Mouse (Mus musculus): ENCODE data around the gene Angptl4. TPM values are rescaled to one million over a fixed set of nuclear protein-coding genes. Genes with fewer than 3 reads are reported as not detected.

The Angptl4 gene
- polyA plus RNA-seq (2012; rRNA removed; ENCODE audit: low replicate concordance): 131 and 603 TPM in 2 replicates

DNA sequence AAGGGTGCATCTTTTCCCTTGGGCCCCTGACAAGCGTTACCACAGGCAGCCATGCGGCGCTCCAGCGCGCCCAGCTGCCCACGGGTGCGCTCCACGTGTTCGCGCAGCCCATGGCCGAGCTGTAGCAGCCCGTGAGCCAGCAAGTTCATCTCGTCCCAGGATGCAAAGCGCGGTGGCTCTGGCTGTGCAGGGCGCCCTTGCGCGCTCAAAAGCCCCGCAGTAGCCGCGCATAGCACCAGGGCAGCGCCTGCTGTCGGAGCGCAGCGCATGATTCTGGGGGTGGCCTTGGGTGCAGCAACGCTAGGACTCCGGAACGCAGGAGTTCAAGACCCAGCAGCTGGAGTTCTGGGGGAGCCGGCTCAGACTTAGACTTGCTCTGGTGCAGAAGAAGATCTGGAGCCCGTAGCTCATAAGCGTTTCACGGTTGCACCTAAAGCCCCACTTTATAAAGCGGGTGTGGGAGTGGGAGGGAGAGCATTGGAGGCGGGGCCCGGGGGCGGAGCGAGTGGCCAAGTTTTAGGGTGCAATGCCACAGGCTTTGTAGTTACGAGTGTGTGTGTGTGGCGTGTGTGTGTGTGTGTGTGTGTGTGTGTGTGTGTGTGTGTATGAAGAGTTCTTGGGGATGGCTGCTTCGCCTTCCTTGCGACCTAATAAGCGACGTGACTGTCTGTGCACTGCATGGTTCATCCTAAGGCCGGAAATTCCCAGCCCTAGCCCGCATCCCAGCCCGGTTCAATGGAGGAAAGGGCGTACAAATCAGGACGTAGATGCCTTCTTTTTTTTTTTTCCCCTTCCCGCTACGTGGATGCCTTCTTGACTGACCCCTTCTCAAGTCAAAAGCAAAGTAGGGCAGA, at the start of gene Angptl4:
Angptl4 (minus strand) TSS at position 707 of the 854 bp plus-strand sequence.

GRCm38 (mm10) chr17:33824084-33824996, 42.7 kb upstream of the Angptl4 start, which contains the start of the genes Rps28 and Ndufa7:
Rps28 (minus strand) TSS chr17:33824562.
Ndufa7 (plus strand) TSS chr17:33824572.

GRCm38 (mm10) chr17:33810334-33811141, 28.9 kb upstream of the Angptl4 start, which contains the start of gene Kank3:
Kank3 (plus strand) TSS chr17:33810519.

GRCm38 (mm10) chr17:33760255-33761165, 21.1 kb downstream of the Angptl4 start, which contains the start of gene Rab11b:
Rab11b (minus strand) TSS chr17:33760530.

Other genes with a start within 250 kb of the Angptl4 start
- gene Myo1f, start 226.1 kb downstream of the Angptl4 start, polyA plus RNA-seq (2012; rRNA removed; ENCODE audit: low replicate concordance): 9.9 and 15.9 TPM in 2 replicates
- 60.5 and 86.8 TPM in 2 replicates for gene Zfp414, start 152.7 kb downstream of the Angptl4 start, polyA plus RNA-seq (2012; rRNA removed; ENCODE audit: low replicate concordance)
- gene Pram1, start 143.8 kb downstream of the Angptl4 start, polyA plus RNA-seq (2012; rRNA removed; ENCODE audit: low replicate concordance): 0.62 and 1.7 TPM in 2 replicates
- gene Hnrnpm, start 95.0 kb downstream of the Angptl4 start, polyA plus RNA-seq (2012; rRNA removed; ENCODE audit: low replicate concordance): 49.4 and 85.8 TPM in 2 replicates
- 134 and 205 TPM in 2 replicates for gene March2, start 63.2 kb downstream of the Angptl4 start, polyA plus RNA-seq (2012; rRNA removed; ENCODE audit: low replicate concordance)
- gene Rab11b, start 21.3 kb downstream of the Angptl4 start, polyA plus RNA-seq (2012; rRNA removed; ENCODE audit: low replicate concordance): 367 and 417 TPM in 2 replicates
- 124 and 438 TPM in 2 replicates for gene Kank3, start 28.7 kb upstream of the Angptl4 start, polyA plus RNA-seq (2012; rRNA removed; ENCODE audit: low replicate concordance)
- gene Rps28, start 42.7 kb upstream of the Angptl4 start, polyA plus RNA-seq (2012; rRNA removed; ENCODE audit: low replicate concordance): 443 and 1,172 TPM in 2 replicates
- 619 and 635 TPM in 2 replicates for gene Ndufa7, start 42.7 kb upstream of the Angptl4 start, polyA plus RNA-seq (2012; rRNA removed; ENCODE audit: low replicate concordance)
- gene Cd320, start 61.3 kb upstream of the Angptl4 start, polyA plus RNA-seq (2012; rRNA removed; ENCODE audit: low replicate concordance): 142 and 168 TPM in 2 replicates
- gene Gm7029, start 92.0 kb upstream of the Angptl4 start, polyA plus RNA-seq (2012; rRNA removed; ENCODE audit: low replicate concordance): not detected in 2 replicates
- gene Kifc1, start 108.8 kb upstream of the Angptl4 start, polyA plus RNA-seq (2012; rRNA removed; ENCODE audit: low replicate concordance): 1.6 and 9.5 TPM in 2 replicates
- gene Platr17, start 123.3 kb upstream of the Angptl4 start, polyA plus RNA-seq (2012; rRNA removed; ENCODE audit: low replicate concordance): 0.22 and 0.39 TPM in 2 replicates
- 47.5 and 58.9 TPM in 2 replicates for gene Daxx, start 127.6 kb upstream of the Angptl4 start, polyA plus RNA-seq (2012; rRNA removed; ENCODE audit: low replicate concordance)
- gene Tapbp, start 134.1 kb upstream of the Angptl4 start, polyA plus RNA-seq (2012; rRNA removed; ENCODE audit: low replicate concordance): 206 and 319 TPM in 2 replicates
- gene Zbtb22, start 134.1 kb upstream of the Angptl4 start, polyA plus RNA-seq (2012; rRNA removed; ENCODE audit: low replicate concordance): 42.7 and 55.1 TPM in 2 replicates
- 157 and 179 TPM in 2 replicates for gene Rgl2, start 147.7 kb upstream of the Angptl4 start, polyA plus RNA-seq (2012; rRNA removed; ENCODE audit: low replicate concordance)
- gene Pfdn6, start 158.5 kb upstream of the Angptl4 start, polyA plus RNA-seq (2012; rRNA removed; ENCODE audit: low replicate concordance): 29.4 and 29.5 TPM in 2 replicates
- 15.8 and 36.0 TPM in 2 replicates for gene Wdr46, start 158.8 kb upstream of the Angptl4 start, polyA plus RNA-seq (2012; rRNA removed; ENCODE audit: low replicate concordance)
- gene B3galt4, start 169.7 kb upstream of the Angptl4 start, polyA plus RNA-seq (2012; rRNA removed; ENCODE audit: low replicate concordance): 6.6 and 9.0 TPM in 2 replicates
- 65.8 and 76.5 TPM in 2 replicates for gene Vps52, start 174.0 kb upstream of the Angptl4 start, polyA plus RNA-seq (2012; rRNA removed; ENCODE audit: low replicate concordance)
- gene Rps18, start 174.2 kb upstream of the Angptl4 start, polyA plus RNA-seq (2012; rRNA removed; ENCODE audit: low replicate concordance): 464 and 878 TPM in 2 replicates
- 3,046 and 5,899 TPM in 2 replicates for gene H2-K1, start 218.5 kb upstream of the Angptl4 start, polyA plus RNA-seq (2012; rRNA removed; ENCODE audit: low replicate concordance)
- 31.6 and 54.8 TPM in 2 replicates for gene Ring1, start 242.8 kb upstream of the Angptl4 start, polyA plus RNA-seq (2012; rRNA removed; ENCODE audit: low replicate concordance)
- 86.6 and 99.6 TPM in 2 replicates for gene H2-Ke6, start 246.2 kb upstream of the Angptl4 start, polyA plus RNA-seq (2012; rRNA removed; ENCODE audit: low replicate concordance)
- 134 and 217 TPM in 2 replicates for gene Slc39a7, start 249.9 kb upstream of the Angptl4 start, polyA plus RNA-seq (2012; rRNA removed; ENCODE audit: low replicate concordance)
- 48.9 and 66.9 TPM in 2 replicates for gene Rxrb, start 250.0 kb upstream of the Angptl4 start, polyA plus RNA-seq (2012; rRNA removed; ENCODE audit: low replicate concordance)

Measured in subcutaneous adipose tissue, adult 2 months (tissue).